Mouse (Mus musculus) MEL (cell line): Measurements from ENCODE around the gene Cysrt1. TPM values are rescaled to one million over a fixed set of nuclear protein-coding genes. Genes with fewer than 3 reads are reported as not detected.
A peak's percentile ranks its signal among the peaks of the same experiment; 100 is the strongest.

Source experiments
- DNase-seq: peaks from one replicate; pipeline ENCODE4 v3.0.0; 2011; ENCODE audit warnings: low read depth, low spot score
- H3K27ac ChIP-seq: 2 replicates; pipeline ENCODE4 v1.5.1; 2012; ENCODE audit warnings: low read depth, mild to moderate bottlenecking, control low read depth, low read length, moderate library complexity; ENCODE audit not compliant: control insufficient read depth
- H3K27me3 ChIP-seq, 2 experiments: fragments of 150-350 bp in 1 of 2; sonication (generic) in 1 of 2; 2 replicates each; pipeline ENCODE4 v1.6.1; 2012; ENCODE audit warnings: low read length in 2 of 2, mild to moderate bottlenecking in 2 of 2, improper control_type of control experiment in 1 of 2, moderate library complexity in 1 of 2; ENCODE audit not compliant: insufficient read depth in 2 of 2, control insufficient read depth in 1 of 2
- H3K36me3 ChIP-seq, 2 experiments: 2 replicates each; pipeline ENCODE4 v1.6.1; 2012 to 2014; ENCODE audit warnings: low read length in 2 of 2, improper control_type of control experiment in 1 of 2, inconsistent platforms in 1 of 2, mild to moderate bottlenecking in 1 of 2; ENCODE audit not compliant: insufficient read depth in 2 of 2, control insufficient read depth in 1 of 2
- H3K4me1 ChIP-seq, 2 experiments: fragments of 150-350 bp in 1 of 2; sonication (generic) in 1 of 2; 2 replicates each; pipeline ENCODE4 v1.6.1; 2012; ENCODE audit warnings: low read length in 2 of 2, improper control_type of control experiment in 1 of 2, mild to moderate bottlenecking in 1 of 2; ENCODE audit not compliant: insufficient read depth in 2 of 2, control insufficient read depth in 1 of 2
- H3K4me3 ChIP-seq, 2 experiments: fragments of 150-350 bp in 1 of 2; sonication (generic) in 1 of 2; 2 replicates each; pipeline ENCODE4 v1.5.1; 2012; ENCODE audit warnings: low read depth in 2 of 2, low read length in 2 of 2, mild to moderate bottlenecking in 2 of 2, moderate library complexity in 2 of 2, control low read depth in 1 of 2, improper control_type of control experiment in 1 of 2; ENCODE audit not compliant: control insufficient read depth in 1 of 2, insufficient read depth in 1 of 2
- H3K79me2 ChIP-seq: 2 replicates; pipeline ENCODE4 v1.6.1; 2012; ENCODE audit warnings: mild to moderate bottlenecking, low read length, moderate library complexity; ENCODE audit not compliant: control insufficient read depth, poor library complexity, insufficient read depth
- H3K9ac ChIP-seq: 2 replicates; pipeline ENCODE4 v1.6.1; 2012; ENCODE audit warnings: low read depth, mild to moderate bottlenecking, control low read depth, low read length, moderate library complexity; ENCODE audit not compliant: control insufficient read depth, poor library complexity, severe bottlenecking
- H3K9me3 ChIP-seq: fragments of 150-350 bp; sonication (generic); replicated peaks from 2 replicates; pipeline ENCODE4 v1.6.1; 2012; ENCODE audit warnings: mild to moderate bottlenecking, low read length, improper control_type of control experiment, moderate library complexity; ENCODE audit not compliant: insufficient read depth
- BHLHE40 ChIP-seq: IDR thresholded peaks from 2 replicates; pipeline ENCODE4 v1.6.1; 2012; ENCODE audit warnings: low read depth, mild to moderate bottlenecking, inconsistent platforms, low read length, improper control_type of control experiment, borderline replicate concordance
- CHD1 ChIP-seq: IDR thresholded peaks from 2 replicates; pipeline ENCODE4 v1.6.1; 2012; ENCODE audit warnings: low read depth, mild to moderate bottlenecking, inconsistent platforms, low read length, improper control_type of control experiment
- CHD2 ChIP-seq: IDR thresholded peaks from 2 replicates; pipeline ENCODE4 v1.6.1; 2011; ENCODE audit warnings: low read length, improper control_type of control experiment
- CTCF ChIP-seq, 3 experiments: IDR thresholded peaks in 2 of 3; conservative IDR thresholded peaks in 1 of 3; 2 replicates each; pipeline ENCODE4 v1.5.1; 2011 to 2012; ENCODE audit warnings: low read length in 3 of 3, low read depth in 2 of 3, mild to moderate bottlenecking in 2 of 3, improper control_type of control experiment in 1 of 3, inconsistent platforms in 1 of 3, mixed read lengths in 1 of 3, moderate library complexity in 1 of 3; ENCODE audit not compliant: control insufficient read depth in 1 of 3, insufficient read depth in 1 of 3, poor library complexity in 1 of 3, severe bottlenecking in 1 of 3
- E2F4 ChIP-seq: IDR thresholded peaks from 2 replicates; pipeline ENCODE4 v1.6.1; 2011; ENCODE audit warnings: low read depth, low read length, improper control_type of control experiment, borderline replicate concordance
- ELF1 ChIP-seq: IDR thresholded peaks from 2 replicates; pipeline ENCODE4 v1.6.1; 2014; ENCODE audit warnings: low read depth, mild to moderate bottlenecking, inconsistent platforms, low read length, improper control_type of control experiment, moderate library complexity
- EP300 ChIP-seq, 2 experiments: IDR thresholded peaks; 2 replicates each; pipeline ENCODE4 v1.6.1; 2011; ENCODE audit warnings: improper control_type of control experiment in 2 of 2, low read length in 2 of 2, low read depth in 1 of 2, mild to moderate bottlenecking in 1 of 2
- ETS1 ChIP-seq: IDR thresholded peaks from 2 replicates; pipeline ENCODE4 v1.6.1; 2012; ENCODE audit warnings: low read depth, mild to moderate bottlenecking, inconsistent platforms, low read length, improper control_type of control experiment, moderate library complexity
- GABPA ChIP-seq: IDR thresholded peaks from 2 replicates; pipeline ENCODE4 v1.6.1; 2012; ENCODE audit warnings: low read depth, mild to moderate bottlenecking, inconsistent platforms, low read length, improper control_type of control experiment, moderate library complexity
- GATA1 ChIP-seq: IDR thresholded peaks from 2 replicates; pipeline ENCODE4 v1.6.1; 2011; ENCODE audit warnings: low read depth, low read length, improper control_type of control experiment
- HCFC1 ChIP-seq: IDR thresholded peaks from 2 replicates; pipeline ENCODE4 v1.6.1; 2012; ENCODE audit warnings: low read depth, mild to moderate bottlenecking, inconsistent platforms, low read length, improper control_type of control experiment, moderate library complexity
- JUND ChIP-seq: IDR thresholded peaks from 2 replicates; pipeline ENCODE4 v1.6.1; 2011; ENCODE audit warnings: low read depth, mild to moderate bottlenecking, improper control_type of control experiment, low read length
- KAT2A ChIP-seq: conservative IDR thresholded peaks from 2 replicates; pipeline ENCODE4 v1.6.1; 2012; ENCODE audit warnings: low read depth, low read length, improper control_type of control experiment, inconsistent platforms
- MAFK ChIP-seq: IDR thresholded peaks from 2 replicates; pipeline ENCODE4 v1.6.1; 2011; ENCODE audit warnings: low read depth, mild to moderate bottlenecking, low read length, improper control_type of control experiment, borderline replicate concordance
- MAX ChIP-seq: IDR thresholded peaks from 2 replicates; pipeline ENCODE4 v1.6.1; 2011; ENCODE audit warnings: low read length, improper control_type of control experiment
- MEF2A ChIP-seq: IDR thresholded peaks from 2 replicates; pipeline ENCODE4 v1.6.1; 2014; ENCODE audit warnings: low read depth, mild to moderate bottlenecking, inconsistent platforms, low read length, improper control_type of control experiment; ENCODE audit not compliant: poor library complexity, insufficient replicate concordance, severe bottlenecking; ENCODE audit errors: extremely low read depth
- MYB ChIP-seq: IDR thresholded peaks from 2 replicates; pipeline ENCODE4 v1.6.1; 2011; ENCODE audit warnings: mild to moderate bottlenecking, low read depth, low read length, improper control_type of control experiment
- MYC ChIP-seq: IDR thresholded peaks from 2 replicates; pipeline ENCODE4 v1.6.1; 2011; ENCODE audit warnings: low read depth, mild to moderate bottlenecking, low read length, improper control_type of control experiment, moderate library complexity
- NELFE ChIP-seq: IDR thresholded peaks from 2 replicates; pipeline ENCODE4 v1.6.1; 2011; ENCODE audit warnings: low read depth, low read length, improper control_type of control experiment
- POLR2AphosphoS2 ChIP-seq: IDR thresholded peaks from 2 replicates; pipeline ENCODE4 v1.6.1; 2011; ENCODE audit warnings: low read length, improper control_type of control experiment
- POLR2AphosphoS5 ChIP-seq: IDR thresholded peaks from 2 replicates; pipeline ENCODE4 v1.6.1; 2012; ENCODE audit warnings: low read depth, borderline replicate concordance, mild to moderate bottlenecking, inconsistent platforms, low read length, moderate library complexity, mixed read lengths
- RAD21 ChIP-seq: IDR thresholded peaks from 2 replicates; pipeline ENCODE4 v1.6.1; 2011; ENCODE audit warnings: mild to moderate bottlenecking, low read depth, low read length, improper control_type of control experiment
- RCOR1 ChIP-seq: IDR thresholded peaks from 2 replicates; pipeline ENCODE4 v1.6.1; 2012; ENCODE audit warnings: low read depth, mild to moderate bottlenecking, inconsistent platforms, low read length, improper control_type of control experiment
- SMC3 ChIP-seq: IDR thresholded peaks from 2 replicates; pipeline ENCODE4 v1.6.1; 2011; ENCODE audit warnings: low read depth, low read length, improper control_type of control experiment
- TAL1 ChIP-seq: IDR thresholded peaks from 2 replicates; pipeline ENCODE4 v1.6.1; 2012; ENCODE audit warnings: mild to moderate bottlenecking, inconsistent platforms, low read length, moderate library complexity, mixed read lengths
- TBP ChIP-seq: IDR thresholded peaks from 2 replicates; pipeline ENCODE4 v1.8.0; 2011; ENCODE audit warnings: low read depth, low read length, improper control_type of control experiment
- UBTF ChIP-seq: IDR thresholded peaks from 2 replicates; pipeline ENCODE4 v1.6.1; 2012; ENCODE audit warnings: low read depth, mild to moderate bottlenecking, inconsistent platforms, low read length, improper control_type of control experiment, moderate library complexity, borderline replicate concordance; ENCODE audit not compliant: insufficient read depth
- USF1 ChIP-seq: IDR thresholded peaks from 2 replicates; pipeline ENCODE4 v1.6.1; 2014; ENCODE audit warnings: low read depth, mild to moderate bottlenecking, inconsistent platforms, low read length, improper control_type of control experiment, moderate library complexity
- ZC3H11A ChIP-seq: IDR thresholded peaks from 2 replicates; pipeline ENCODE4 v1.6.1; 2012; ENCODE audit warnings: low read depth, mild to moderate bottlenecking, inconsistent platforms, low read length, improper control_type of control experiment
- ZMIZ1 ChIP-seq: IDR thresholded peaks from 2 replicates; pipeline ENCODE4 v1.6.1; 2012; ENCODE audit warnings: low read depth, mild to moderate bottlenecking, inconsistent platforms, low read length, improper control_type of control experiment, moderate library complexity
- polyA plus RNA-seq, 2 experiments: library from polyadenylated mRNA; stranded (reverse) in 1 of 2; unstranded in 1 of 2; fragments of >175 nt in 1 of 2; fragments of >200 nt in 1 of 2; gene quantifications; 2 replicates each; pipeline versions ENCODE4 v1.2.1 to v1.2.4; 2012; ENCODE audit warnings: low replicate concordance in 2 of 2, low read depth in 1 of 2; ENCODE audit not compliant: insufficient read length in 2 of 2, insufficient read depth in 1 of 2, missing spikeins in 1 of 2
- total RNA-seq: library from RNA; depleted of rRNA; stranded (reverse); fragments of 300-350 nt; gene quantifications from 2 replicates; pipeline ENCODE4 v1.2.3, GENCODE M21; 2012

The Cysrt1 gene
- total and polyA plus RNA-seq, 3 experiments: 0.15 to 0.19 TPM; not detected in 1

- TF ChIP-seq JUND (no peak), KAT2A (no peak), POLR2AphosphoS2 (peak; percentile 67; the same call in 1 of the 2 replicates), ZMIZ1 (peak; percentile 84)
These were observed 45.9 kb downstream of the Cysrt1 start, which contains the start of gene Tor4a (continued) for GRCm38 (mm10) chr2:25196172-25196954.

- H3K36me3 ChIP-seq: peaks cover 0 to 17% of the 10 kb centered on the region in 2 experiments; a peak in 2 of 4 replicates
- peaks cover 21% of the 10 kb centered on the region for H3K79me2 ChIP-seq
- TF ChIP-seq POLR2AphosphoS2 (peak; percentile 59; the same call in 1 of the 2 replicates), NELFE (peak; percentile 75), ELF1 (peak; percentile 94), CTCF (IDR thresholded peaks at IDR 0.05 in 2 of 3, conservative IDR thresholded peaks at IDR 0.05 in 1 of 3; ENCODE audit: control insufficient read depth in 1 of 3, insufficient read depth in 1 of 3, low read depth in 2 of 3, low read length in 3 of 3, poor library complexity in 1 of 3, severe bottlenecking in 1 of 3) (no peak), HCFC1 (peak; percentile 61), MEF2A (no peak), JUND (no peak), MAFK (no peak), ZC3H11A (no peak), E2F4 (peak; percentile 58; the same call in 1 of the 2 replicates), MYC (peak; percentile 76), POLR2AphosphoS5 (no peak), KAT2A (no peak; the same call in 1 of the 2 replicates), UBTF (0 out of 2 replicates have a peak, but pooled peaks have one; percentile 62), GATA1 (no peak), BHLHE40 (peak; percentile 50; the same call in 1 of the 2 replicates), SMC3 (no peak), ETS1 (peak; percentile 64), USF1 (peak; percentile 95), MYB (no peak), TBP (peak; percentile 68), RAD21 (no peak), CHD2 (no peak), MAX (peak; percentile 91), EP300 (IDR thresholded peaks at IDR 0.05; ENCODE audit: low read depth in 1 of 2, low read length in 2 of 2) (peak in 1 of 2 experiments; percentile 33; a peak in 1 of 4 replicates), CHD1 (no peak), GABPA (no peak), RCOR1 (no peak; the same call in 1 of the 2 replicates), TAL1 (no peak)
These were observed 46.8 kb downstream of the Cysrt1 start for GRCm38 (mm10) chr2:25195211-25196156.

More at GRCm38 (mm10) chr2:25195211-25196156, 46.8 kb downstream of the Cysrt1 start:
- peak overlapping the region; percentile 87 for H3K9ac ChIP-seq
- H3K9me3 ChIP-seq: no peaks in the 10 kb centered on the region
- H3K4me3 ChIP-seq: peak overlapping the region; percentile 57 to 72
- peaks cover 6 to 32% of the 10 kb centered on the region in 2 experiments for H3K4me1 ChIP-seq
- H3K27ac ChIP-seq: peak overlapping the region; percentile 96
- H3K27me3 ChIP-seq: no peaks in the 10 kb centered on the region
- peak; percentile 97 for DNase-seq
